Mouse (Mus musculus): Measurements from ENCODE around the gene Noxo1.

Gene Noxo1

DNA sequence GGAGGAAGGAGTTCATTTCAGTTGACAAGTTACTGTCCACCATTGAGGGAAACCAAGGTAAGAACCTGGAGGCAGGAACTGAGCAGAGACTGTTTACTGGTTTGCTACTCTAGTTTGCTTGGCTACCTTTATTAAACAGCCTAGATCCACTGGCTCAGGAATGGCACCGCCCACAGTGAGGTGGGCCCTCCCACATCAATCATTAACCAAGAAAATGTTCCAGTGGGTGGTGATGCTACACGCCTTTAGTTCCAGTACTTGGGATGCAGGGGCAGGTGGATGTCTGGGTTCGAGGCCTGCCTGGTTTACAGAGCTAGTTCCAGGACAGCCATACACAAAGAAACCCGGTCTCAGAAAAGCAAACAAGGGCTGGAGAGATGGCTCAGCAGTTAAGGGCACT is 42.2 kb downstream of the Noxo1 start:
- no peak for DNase-seq (ENCODE audit: extremely low spot score, low read depth, low spot score)

DNA sequence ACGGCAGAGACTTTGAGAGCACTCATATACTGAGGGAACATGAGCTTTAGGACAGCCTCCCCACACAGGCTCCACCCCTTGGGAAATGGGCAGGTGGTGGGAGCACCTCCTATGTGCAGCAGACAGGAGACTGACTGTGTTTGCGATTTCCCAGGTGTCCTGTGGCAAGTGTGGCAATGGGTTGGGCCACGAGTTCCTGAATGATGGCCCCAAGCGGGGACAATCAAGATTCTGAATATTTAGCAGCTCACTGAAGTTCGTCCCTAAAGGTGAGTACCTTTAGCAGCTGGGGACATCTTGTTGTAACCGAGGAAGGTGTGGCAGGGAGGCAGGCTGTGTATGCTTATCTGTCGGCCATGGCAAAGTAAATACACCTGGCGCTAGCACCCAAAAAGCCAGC is 43.9 kb downstream of the Noxo1 start:
- no peak for DNase-seq (ENCODE audit: extremely low spot score, low read depth, low spot score)

DNA sequence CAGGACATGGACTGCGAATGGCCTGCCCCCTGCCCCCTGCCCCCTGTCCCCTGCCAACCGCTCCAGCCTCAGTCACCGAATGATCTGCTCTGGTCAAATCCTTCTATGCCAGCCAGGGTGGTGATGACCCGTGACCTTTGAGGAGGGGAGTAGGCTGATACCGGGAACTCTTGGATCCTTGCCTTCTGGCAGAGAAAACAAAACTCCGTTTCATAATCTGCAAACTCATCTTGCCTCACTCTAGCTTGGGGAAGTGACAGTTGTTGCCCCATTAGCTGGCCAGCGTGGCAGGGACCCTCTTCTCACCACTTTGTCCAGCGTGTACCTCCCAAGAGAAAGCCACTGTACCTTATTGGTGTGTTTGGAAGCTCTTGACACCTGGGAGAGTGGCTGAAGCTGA is 46.3 kb downstream of the Noxo1 start:
- no peak for DNase-seq (ENCODE audit: extremely low spot score, low read depth, low spot score)

DNA sequence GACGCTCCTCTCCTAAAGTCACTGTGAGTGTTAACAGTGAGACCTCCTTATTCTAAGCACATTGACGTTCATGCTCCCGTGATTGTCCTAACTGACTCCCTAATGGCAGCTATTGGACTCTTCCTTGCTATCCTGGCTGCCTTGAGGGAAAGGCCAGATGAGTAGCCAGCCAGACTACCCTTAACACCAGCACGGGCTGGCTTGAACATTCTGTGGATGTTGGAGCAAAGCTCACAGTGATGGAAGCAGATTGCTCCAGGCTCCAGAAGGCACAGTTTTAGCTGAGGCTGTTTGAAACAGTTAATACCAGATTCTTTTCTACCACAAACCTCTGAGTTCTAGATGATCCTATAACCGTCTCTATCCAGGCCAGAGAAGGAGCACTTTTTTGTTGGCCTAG is 47.9 kb downstream of the Noxo1 start:
- DNase-seq (ENCODE audit: extremely low spot score, low read depth, low spot score): no peak

DNA sequence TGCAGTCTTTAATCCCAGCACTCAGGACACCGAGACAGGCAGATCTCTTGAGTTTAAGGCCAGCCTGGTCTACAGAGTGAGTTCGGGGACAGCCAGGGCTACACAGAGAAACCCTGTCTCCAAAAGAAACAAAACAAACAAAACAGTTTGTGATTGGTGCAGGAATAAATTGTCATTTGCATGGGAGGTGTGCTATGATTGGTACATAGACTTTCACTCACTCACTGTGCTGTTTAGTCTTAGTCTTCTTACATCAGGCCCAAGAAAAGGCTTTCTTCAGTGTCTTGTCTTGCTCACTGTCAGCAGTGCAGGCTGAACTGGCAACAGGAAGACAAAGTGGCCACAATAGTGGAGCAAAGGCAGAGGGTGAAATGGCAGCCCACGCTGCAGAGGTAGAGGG is 48.3 kb downstream of the Noxo1 start:
- DNase-seq (ENCODE audit: extremely low spot score, low read depth, low spot score): no peak

DNA sequence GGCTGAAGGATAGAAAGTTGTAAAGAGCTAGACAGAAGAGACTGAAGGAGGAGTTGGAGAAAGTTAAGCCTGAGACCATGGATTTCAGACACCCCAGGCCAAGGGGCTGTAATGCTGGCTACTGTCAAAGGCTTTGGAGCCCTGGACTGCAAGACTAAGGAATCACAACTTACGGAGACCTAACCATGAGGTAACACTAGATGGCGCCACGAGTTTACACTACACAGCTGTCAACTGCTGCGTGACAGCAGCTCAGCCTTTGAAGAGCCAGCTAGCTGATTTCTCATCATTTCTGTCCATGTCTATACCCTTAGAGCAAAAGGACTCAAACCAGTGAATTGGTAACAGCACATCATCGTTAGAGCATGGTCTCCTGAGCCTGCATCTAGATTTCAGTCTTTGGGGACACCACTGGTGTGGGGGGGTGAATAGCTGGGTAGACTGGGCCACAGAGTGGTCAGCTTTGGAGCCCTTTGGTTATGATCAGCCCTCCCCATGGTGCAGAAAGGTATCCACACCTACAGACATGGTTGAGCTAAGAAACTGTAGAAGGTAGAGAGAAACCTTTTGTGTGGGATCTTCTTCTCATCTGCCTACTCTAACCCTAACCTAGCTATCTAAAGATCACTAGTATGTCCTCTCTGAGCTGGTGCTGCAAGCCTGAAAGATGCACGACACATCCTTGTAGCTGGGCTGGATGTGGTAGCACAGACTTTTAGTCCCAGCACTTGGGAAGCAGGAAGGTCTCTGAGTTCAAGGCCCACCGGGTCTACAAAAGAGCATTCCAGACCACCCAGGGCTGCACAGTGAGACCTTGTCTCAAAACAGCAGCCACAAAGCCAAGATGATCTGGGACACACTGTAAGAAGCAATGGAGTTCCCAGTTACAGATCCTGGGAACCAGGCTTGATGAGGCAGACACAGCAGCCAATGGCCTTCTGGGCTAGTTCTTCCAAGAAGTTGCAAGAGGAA is 49.8 kb downstream of the Noxo1 start:
- DNase-seq (ENCODE audit: extremely low spot score, low read depth, low spot score): peak; percentile 89

DNA sequence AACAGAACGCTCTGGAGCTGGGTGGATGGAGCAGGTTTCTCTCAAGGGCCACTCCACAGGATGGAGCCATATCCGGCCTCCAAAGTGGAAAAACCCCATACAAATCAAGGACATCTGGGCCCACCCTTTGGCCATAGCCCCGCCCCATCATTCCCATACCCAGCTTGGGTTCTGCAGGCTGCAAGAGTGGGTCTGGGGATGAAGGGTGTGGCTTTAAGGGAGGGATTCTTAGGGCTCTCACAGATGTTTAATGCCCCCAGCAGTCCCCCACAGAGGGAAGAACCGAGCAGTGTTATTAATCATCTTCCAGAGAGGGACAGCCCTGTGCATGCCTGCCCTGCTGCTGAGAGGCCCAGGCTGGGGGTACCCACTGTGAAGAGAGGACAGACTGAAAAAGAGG is 51.0 kb downstream of the Noxo1 start:
- no peak for DNase-seq (ENCODE audit: extremely low spot score, low read depth, low spot score)

Data from hindlimb bud, embryonic 11.5 days (tissue).